Mouse (Mus musculus): ENCODE data around the gene Camk1d.
A peak's percentile ranks its signal among the peaks of the same experiment; 100 is the strongest.

The Camk1d gene

GRCm38 (mm10) chr2:5489916-5490315, 224.4 kb downstream of the Camk1d start:
- H3K36me3 ChIP-seq (ENCODE audit: control insufficient read depth, insufficient read depth, low read length, poor library complexity, severe bottlenecking) = no peaks in the 10 kb centered on the region
- no peak for DNase-seq (ENCODE audit: low read depth, low spot score)
- no peaks in the 10 kb centered on the region for H3K27me3 ChIP-seq (ENCODE audit: control insufficient read depth, insufficient read depth, low read length, poor library complexity, severe bottlenecking)

- no peaks in the 10 kb centered on the region for H3K27me3 ChIP-seq (ENCODE audit: control insufficient read depth, insufficient read depth, low read length, poor library complexity, severe bottlenecking)
- no peak for DNase-seq (ENCODE audit: low read depth, low spot score)
Measured at GRCm38 (mm10) chr2:5487344-5487743, 227.0 kb downstream of the Camk1d start.

GRCm38 (mm10) chr2:5486663-5487062, 227.7 kb downstream of the Camk1d start:
- Histone ChIP-seq H3K27me3 (ENCODE audit: control insufficient read depth, insufficient read depth, low read length, poor library complexity, severe bottlenecking) (no peaks in the 10 kb centered on the region), H3K36me3 (ENCODE audit: control insufficient read depth, insufficient read depth, low read length, poor library complexity, severe bottlenecking) (no peaks in the 10 kb centered on the region)
- DNase-seq (ENCODE audit: low read depth, low spot score) = no peak

More at GRCm38 (mm10) chr2:5487344-5487743, 227.0 kb downstream of the Camk1d start:
- H3K36me3 ChIP-seq (ENCODE audit: control insufficient read depth, insufficient read depth, low read length, poor library complexity, severe bottlenecking) = no peaks in the 10 kb centered on the region

GRCm38 (mm10) chr2:5485786-5486185, 228.5 kb downstream of the Camk1d start:
- no peak for DNase-seq (ENCODE audit: low read depth, low spot score)
- Histone ChIP-seq H3K36me3 (ENCODE audit: control insufficient read depth, insufficient read depth, low read length, poor library complexity, severe bottlenecking) (no peaks in the 10 kb centered on the region), H3K27me3 (ENCODE audit: control insufficient read depth, insufficient read depth, low read length, poor library complexity, severe bottlenecking) (no peaks in the 10 kb centered on the region)

- Histone ChIP-seq H3K36me3 (ENCODE audit: control insufficient read depth, insufficient read depth, low read length, poor library complexity, severe bottlenecking) (no peaks in the 10 kb centered on the region), H3K27me3 (ENCODE audit: control insufficient read depth, insufficient read depth, low read length, poor library complexity, severe bottlenecking) (no peaks in the 10 kb centered on the region)
- DNase-seq (ENCODE audit: low read depth, low spot score) = no peak
Measured at GRCm38 (mm10) chr2:5479886-5480285, 234.4 kb downstream of the Camk1d start.

- Histone ChIP-seq H3K36me3 (ENCODE audit: control insufficient read depth, insufficient read depth, low read length, poor library complexity, severe bottlenecking) (no peaks in the 10 kb centered on the region), H3K27me3 (ENCODE audit: control insufficient read depth, insufficient read depth, low read length, poor library complexity, severe bottlenecking) (no peaks in the 10 kb centered on the region)
- no peak for DNase-seq (ENCODE audit: low read depth, low spot score)
Measured at GRCm38 (mm10) chr2:5478709-5479108, 235.6 kb downstream of the Camk1d start.

- peak; percentile 23 for DNase-seq (ENCODE audit: low read depth, low spot score)
Measured at GRCm38 (mm10) chr2:5478256-5478655, 236.1 kb downstream of the Camk1d start.

GRCm38 (mm10) chr2:5477525-5477924, 236.8 kb downstream of the Camk1d start:
- no peaks in the 10 kb centered on the region for H3K36me3 ChIP-seq (ENCODE audit: control insufficient read depth, insufficient read depth, low read length, poor library complexity, severe bottlenecking)
- no peaks in the 10 kb centered on the region for H3K27me3 ChIP-seq (ENCODE audit: control insufficient read depth, insufficient read depth, low read length, poor library complexity, severe bottlenecking)
- no peak for DNase-seq (ENCODE audit: low read depth, low spot score)

More at GRCm38 (mm10) chr2:5478256-5478655, 236.1 kb downstream of the Camk1d start:
- H3K36me3 ChIP-seq (ENCODE audit: control insufficient read depth, insufficient read depth, low read length, poor library complexity, severe bottlenecking) = no peaks in the 10 kb centered on the region
- no peaks in the 10 kb centered on the region for H3K27me3 ChIP-seq (ENCODE audit: control insufficient read depth, insufficient read depth, low read length, poor library complexity, severe bottlenecking)

GRCm38 (mm10) chr2:5469366-5469941, 244.9 kb downstream of the Camk1d start:
- DNase-seq (ENCODE audit: low read depth, low spot score) = no peak
- H3K27me3 ChIP-seq (ENCODE audit: control insufficient read depth, insufficient read depth, low read length, poor library complexity, severe bottlenecking) = no peaks in the 10 kb centered on the region
- H3K36me3 ChIP-seq (ENCODE audit: control insufficient read depth, insufficient read depth, low read length, poor library complexity, severe bottlenecking) = no peaks in the 10 kb centered on the region

- DNase-seq (ENCODE audit: low read depth, low spot score) = no peak
- H3K36me3 ChIP-seq (ENCODE audit: control insufficient read depth, insufficient read depth, low read length, poor library complexity, severe bottlenecking) = no peaks in the 10 kb centered on the region
- H3K27me3 ChIP-seq (ENCODE audit: control insufficient read depth, insufficient read depth, low read length, poor library complexity, severe bottlenecking) = no peaks in the 10 kb centered on the region
Measured at GRCm38 (mm10) chr2:5467537-5467936, 246.8 kb downstream of the Camk1d start.

- no peaks in the 10 kb centered on the region for H3K27me3 ChIP-seq (ENCODE audit: control insufficient read depth, insufficient read depth, low read length, poor library complexity, severe bottlenecking)
- H3K36me3 ChIP-seq (ENCODE audit: control insufficient read depth, insufficient read depth, low read length, poor library complexity, severe bottlenecking) = no peaks in the 10 kb centered on the region
- no peak for DNase-seq (ENCODE audit: low read depth, low spot score)
Measured at GRCm38 (mm10) chr2:5458671-5459235, 255.6 kb downstream of the Camk1d start.

GRCm38 (mm10) chr2:5458075-5458494, 256.2 kb downstream of the Camk1d start:
- Histone ChIP-seq H3K36me3 (ENCODE audit: control insufficient read depth, insufficient read depth, low read length, poor library complexity, severe bottlenecking) (no peaks in the 10 kb centered on the region), H3K27me3 (ENCODE audit: control insufficient read depth, insufficient read depth, low read length, poor library complexity, severe bottlenecking) (no peaks in the 10 kb centered on the region)
- DNase-seq (ENCODE audit: low read depth, low spot score) = no peak

GRCm38 (mm10) chr2:5456108-5456507, 258.2 kb downstream of the Camk1d start:
- DNase-seq (ENCODE audit: low read depth, low spot score) = no peak
- Histone ChIP-seq H3K36me3 (ENCODE audit: control insufficient read depth, insufficient read depth, low read length, poor library complexity, severe bottlenecking) (no peaks in the 10 kb centered on the region), H3K27me3 (ENCODE audit: control insufficient read depth, insufficient read depth, low read length, poor library complexity, severe bottlenecking) (no peaks in the 10 kb centered on the region)

GRCm38 (mm10) chr2:5454830-5455229, 259.5 kb downstream of the Camk1d start:
- no peaks in the 10 kb centered on the region for H3K27me3 ChIP-seq (ENCODE audit: control insufficient read depth, insufficient read depth, low read length, poor library complexity, severe bottlenecking)
- no peak for DNase-seq (ENCODE audit: low read depth, low spot score)
- no peaks in the 10 kb centered on the region for H3K36me3 ChIP-seq (ENCODE audit: control insufficient read depth, insufficient read depth, low read length, poor library complexity, severe bottlenecking)

- DNase-seq (ENCODE audit: low read depth, low spot score) = peak; percentile 69
- H3K27me3 ChIP-seq (ENCODE audit: control insufficient read depth, insufficient read depth, low read length, poor library complexity, severe bottlenecking) = no peaks in the 10 kb centered on the region
Measured at GRCm38 (mm10) chr2:5451654-5452053, 262.7 kb downstream of the Camk1d start.

GRCm38 (mm10) chr2:5445357-5445756, 269.0 kb downstream of the Camk1d start:
- no peaks in the 10 kb centered on the region for H3K36me3 ChIP-seq (ENCODE audit: control insufficient read depth, insufficient read depth, low read length, poor library complexity, severe bottlenecking)
- H3K27me3 ChIP-seq (ENCODE audit: control insufficient read depth, insufficient read depth, low read length, poor library complexity, severe bottlenecking) = no peaks in the 10 kb centered on the region
- no peak for DNase-seq (ENCODE audit: low read depth, low spot score)

More at GRCm38 (mm10) chr2:5451654-5452053, 262.7 kb downstream of the Camk1d start:
- H3K36me3 ChIP-seq (ENCODE audit: control insufficient read depth, insufficient read depth, low read length, poor library complexity, severe bottlenecking) = no peaks in the 10 kb centered on the region
